Mouse (Mus musculus) urinary bladder, postnatal 36 days (tissue): ENCODE measurements at regions not wholly inside any gene's neighbourhood (a gene's known extent, or its start where the extent isn't known, plus 50 kb on each side); places are given as distances from the start of the nearest gene placed in this dataset.
A peak's percentile ranks its signal among the peaks of the same experiment; 100 is the strongest.

Experiments used
- DNase-seq, 2 experiments: peaks; one replicate each; pipeline ENCODE4 v3.0.0; 2022; ENCODE audit warnings: low spot score in 2 of 2, mixed read lengths in 1 of 2

DNA sequence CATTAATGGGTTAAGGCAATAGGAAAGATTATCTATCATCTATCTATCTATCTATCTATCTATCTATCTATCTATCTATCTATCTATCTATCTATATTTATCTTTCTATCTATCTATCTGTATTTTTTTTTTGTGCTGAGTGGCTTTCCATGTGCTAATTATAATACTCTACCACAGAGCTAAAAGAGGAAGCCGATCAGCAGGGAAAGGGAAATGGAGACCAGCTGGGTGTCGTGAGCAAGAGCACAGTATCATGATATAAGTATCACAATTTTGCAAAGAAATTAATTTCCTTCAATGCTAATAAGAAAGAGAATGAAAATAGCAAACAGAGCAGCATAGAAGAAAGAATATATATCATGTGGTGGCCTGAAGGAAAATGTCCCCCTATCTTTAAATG is 69.6 kb downstream of the Cldn1 start:
- no peak for DNase-seq

DNA sequence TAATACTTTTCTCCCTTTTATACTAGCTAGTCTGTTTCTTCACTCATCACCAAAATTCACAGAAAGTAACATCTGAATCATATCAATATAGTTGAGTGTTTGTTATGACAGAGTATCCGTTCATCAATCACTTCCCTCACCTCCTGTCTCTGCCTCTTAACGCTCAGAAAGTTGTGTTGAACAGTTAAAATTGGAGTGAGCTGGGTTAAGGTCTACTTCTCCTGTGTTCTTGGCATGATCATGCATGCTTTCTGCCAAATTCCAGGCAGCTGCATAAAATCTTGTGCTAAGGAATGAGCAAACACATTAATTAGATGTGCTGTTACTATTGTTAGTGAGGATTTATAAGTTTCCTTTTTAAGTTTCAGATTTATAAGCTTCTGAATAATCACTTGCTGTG is 79.9 kb downstream of the Cldn1 start:
- DNase-seq: no peak

DNA sequence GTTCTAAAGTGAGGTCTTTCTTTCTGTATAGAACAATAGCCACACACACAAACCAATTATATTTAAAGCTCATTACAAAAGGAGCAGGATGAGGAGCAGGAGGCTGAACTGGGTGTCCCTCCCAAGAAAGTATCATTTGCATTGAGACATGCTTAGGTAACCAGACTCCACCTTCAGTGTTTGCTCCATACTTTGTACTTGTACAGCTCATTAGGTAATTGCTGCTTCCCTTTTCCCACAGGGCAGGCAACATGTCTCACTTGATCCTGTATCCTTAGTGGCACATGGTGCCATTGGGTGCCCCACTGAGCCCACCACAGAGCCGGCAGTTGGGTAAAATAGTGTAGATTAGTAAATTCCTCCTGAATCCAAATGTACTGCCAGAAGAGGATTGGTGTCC is 86.0 kb downstream of the Cldn1 start:
- no peak for DNase-seq

DNA sequence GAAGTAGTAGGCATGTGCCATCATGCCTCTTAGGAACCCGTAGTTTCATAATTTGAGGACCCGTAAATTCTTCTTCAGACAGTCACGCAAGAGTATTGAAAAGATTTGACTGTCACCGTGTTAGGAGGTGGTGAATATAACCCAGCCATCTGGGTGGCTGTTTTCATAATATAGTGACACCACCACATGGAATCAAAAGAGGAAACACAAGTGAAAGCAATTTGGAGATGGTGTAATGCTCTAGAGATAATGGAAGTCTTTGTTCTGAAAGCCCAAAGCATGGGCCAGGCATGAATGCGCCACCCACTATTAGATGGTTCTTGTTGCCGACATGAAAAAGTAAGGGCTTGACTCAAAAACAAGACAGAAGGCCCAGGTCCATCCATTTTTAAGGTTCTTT is 86.9 kb downstream of the Cldn1 start:
- no peak for DNase-seq

DNA sequence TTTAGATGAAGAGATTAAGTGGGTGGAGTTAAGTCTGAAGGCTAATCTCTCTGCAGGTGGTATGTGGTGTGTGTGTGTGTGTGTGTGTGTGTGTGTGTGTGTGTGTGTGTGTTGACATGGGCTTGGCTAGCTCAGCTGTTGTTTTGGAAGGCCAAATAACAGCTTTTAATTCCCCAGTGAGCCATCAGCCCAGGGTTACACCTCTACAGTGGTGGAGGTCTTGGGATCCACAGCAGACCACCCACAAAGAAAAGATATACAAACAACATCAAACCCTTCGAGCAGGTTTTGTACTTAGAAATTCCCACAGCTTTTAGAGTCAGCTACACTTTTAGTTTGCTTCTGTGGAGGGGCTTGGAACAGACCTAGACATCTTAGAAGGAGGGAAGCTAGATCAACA is 89.2 kb downstream of the Cldn1 start:
- no peak for DNase-seq

DNA sequence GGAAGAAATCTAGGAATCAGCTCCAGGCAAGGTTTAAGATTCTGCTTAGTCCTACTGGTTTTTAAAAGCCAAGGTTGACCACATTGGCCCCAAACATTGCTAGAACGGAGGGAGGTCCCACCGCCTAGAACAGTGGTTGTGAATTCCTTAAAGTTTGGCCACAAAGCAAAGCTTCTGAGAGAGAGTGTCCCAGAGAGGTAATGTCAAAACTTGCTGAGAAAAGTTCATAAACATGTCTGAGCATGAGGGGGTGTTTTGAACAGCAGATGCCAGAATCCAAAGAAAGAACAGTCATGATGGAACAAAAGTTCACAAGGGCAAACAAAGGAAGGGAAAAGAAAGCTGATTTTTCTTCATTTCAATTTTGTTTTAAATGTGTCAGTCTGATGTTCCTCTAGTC is 90.1 kb downstream of the Cldn1 start:
- DNase-seq: no peak

DNA sequence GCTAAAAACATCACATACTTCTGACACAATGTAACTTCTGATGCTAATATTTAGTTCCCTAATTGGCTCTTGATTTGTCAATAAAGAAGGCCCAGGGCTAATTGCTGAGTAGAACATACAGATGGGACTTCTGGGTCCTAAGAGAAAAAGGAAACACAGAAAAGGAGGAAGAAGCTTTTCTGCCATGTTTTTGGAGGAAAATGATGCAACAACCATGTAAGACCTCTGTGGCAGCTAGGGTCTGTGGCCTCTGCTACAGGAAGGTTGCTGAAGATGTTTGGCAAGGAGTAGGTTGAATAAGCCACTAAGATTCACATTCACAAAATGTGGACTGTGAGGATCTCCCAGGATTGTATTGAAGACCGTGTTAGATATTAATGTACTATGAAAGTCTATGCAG is 94.9 kb downstream of the Cldn1 start:
- DNase-seq: no peak

DNA sequence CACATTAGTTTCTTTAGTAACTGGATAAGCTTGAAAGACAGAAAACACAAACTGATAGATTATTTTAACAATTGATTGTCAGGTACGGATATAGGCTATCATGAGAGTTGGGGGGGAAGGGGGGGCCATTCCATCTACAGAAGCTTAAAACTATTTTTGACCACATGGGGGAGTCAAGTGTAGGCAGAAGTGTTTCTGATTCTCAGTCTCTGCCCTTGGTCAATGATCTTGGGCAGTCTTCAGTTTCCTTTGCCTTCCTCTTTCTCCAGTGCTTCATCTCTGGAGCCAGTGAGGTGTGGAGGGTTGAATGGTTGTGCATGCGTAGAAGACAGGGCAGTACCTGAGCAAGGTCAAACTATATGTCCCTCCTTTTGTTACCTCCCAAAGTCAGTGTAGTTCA is 118.8 kb downstream of the Cldn1 start:
- no peak for DNase-seq

DNA sequence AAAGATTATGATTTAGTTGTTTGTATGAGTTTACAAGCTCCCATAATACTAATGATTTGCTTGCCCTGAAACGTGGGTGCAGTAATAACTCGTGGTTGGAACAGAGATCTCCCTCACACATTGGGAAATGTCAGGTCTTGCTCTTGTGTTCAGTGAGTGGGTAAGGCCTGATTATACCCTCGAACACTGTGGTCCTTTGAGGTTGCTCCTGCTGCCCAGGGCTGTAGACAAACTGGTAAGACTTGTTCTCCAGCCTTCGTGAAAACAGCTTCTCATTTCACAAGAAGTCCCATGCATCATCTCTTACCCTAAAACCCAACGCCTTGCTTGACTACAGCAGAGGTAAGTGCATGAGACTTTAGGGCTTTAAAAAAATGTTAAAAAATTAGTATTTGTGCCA is 119.9 kb downstream of the Cldn1 start:
- peak in 1 of 2 experiments; percentile 12 for DNase-seq

DNA sequence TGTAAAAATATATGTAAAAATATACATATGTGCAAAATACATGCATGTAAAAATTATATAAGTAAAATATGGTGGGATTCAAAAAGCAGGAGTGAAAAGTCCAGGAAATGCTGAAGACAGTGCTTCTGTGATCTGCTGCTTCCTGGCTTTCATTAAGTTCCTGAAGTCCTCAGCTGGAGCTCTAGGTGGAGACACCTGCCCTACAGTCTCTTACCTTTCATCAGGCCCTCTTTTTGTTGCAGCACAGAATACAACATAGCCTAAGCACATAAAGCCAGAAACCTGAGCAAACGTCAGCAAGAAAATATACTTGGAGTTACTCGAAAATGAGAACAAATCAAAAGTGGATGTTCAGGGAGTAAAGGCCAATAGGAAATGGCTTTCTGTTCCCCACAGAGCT is 120.6 kb downstream of the Cldn1 start:
- DNase-seq: no peak

DNA sequence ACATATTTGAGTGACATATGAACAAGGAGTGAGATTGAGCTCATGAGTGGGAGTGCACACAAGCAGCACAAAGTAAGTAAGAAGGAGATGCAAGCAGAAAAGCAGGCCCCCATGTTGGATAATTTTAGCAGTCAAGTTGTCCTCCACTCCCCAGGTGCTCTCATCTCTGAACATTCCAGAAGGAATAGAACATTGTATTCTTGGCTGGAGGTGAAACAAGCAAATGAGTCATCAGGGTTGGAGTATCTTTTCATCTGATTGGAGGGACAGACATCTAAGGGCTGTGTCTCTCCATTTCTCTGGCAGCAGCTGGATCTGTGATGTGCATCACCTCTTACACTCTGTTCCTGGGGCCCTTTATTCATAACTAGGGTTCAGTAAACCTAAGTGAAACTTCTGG is 122.7 kb downstream of the Cldn1 start:
- no peak for DNase-seq

DNA sequence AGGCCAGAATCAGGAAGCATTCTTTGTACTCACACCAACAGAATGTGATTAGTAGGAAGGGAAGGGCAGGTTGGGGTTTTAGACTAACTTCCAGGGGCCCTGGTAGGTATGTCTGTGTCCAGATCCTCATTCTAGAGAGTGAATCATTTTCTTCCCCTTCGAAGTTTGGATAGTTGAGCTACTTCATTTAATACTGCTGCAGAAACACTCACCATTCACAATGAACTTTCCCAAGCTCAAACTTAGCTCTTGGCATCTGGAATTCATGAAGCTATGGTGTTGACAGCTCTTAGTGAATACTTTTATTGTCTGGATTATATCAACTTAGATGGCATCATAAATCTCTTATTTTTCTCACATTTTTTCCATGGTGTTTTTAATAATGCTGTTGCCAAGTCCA is 123.7 kb downstream of the Cldn1 start:
- DNase-seq: no peak

DNA sequence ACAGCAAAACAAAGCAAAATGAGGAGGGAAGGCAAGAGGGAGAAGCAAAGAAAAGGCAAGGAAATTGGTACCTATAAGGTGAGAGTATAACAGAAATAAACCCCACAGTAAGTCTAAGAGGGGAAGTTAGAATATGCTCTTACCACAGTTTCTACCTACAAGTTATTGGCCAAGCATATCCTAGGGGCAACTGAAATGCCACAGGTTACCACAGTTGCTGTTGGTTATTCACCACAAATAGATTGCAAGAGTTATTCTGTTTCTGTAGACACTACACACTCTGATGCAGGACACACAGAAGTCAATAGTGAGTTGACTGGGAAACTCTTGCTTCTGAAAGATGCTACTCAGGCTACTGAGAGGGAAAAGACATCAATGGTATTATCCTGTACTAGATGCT is 129.7 kb upstream of the P3h2 start:
- no peak for DNase-seq

DNA sequence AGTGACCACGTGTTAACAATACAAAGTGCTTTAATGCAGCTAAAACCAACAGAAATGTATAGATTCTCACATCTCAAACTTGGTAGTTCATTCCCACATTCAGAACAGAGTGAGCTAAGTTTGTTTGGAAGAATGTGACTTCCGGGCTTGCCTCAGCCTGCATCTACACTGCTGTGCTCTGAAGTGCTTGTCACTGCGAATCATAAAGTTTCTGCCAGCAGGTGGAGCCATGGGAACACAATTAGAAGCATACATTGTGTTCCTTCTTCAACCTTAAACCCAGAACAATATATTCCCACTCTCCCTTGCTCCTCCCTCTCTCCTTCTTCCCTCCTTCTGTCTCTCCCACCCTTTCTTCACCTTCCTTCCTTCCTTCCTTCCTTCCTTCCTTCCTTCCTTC is 128.5 kb upstream of the P3h2 start:
- peak; percentile 77 to 85 for DNase-seq

DNA sequence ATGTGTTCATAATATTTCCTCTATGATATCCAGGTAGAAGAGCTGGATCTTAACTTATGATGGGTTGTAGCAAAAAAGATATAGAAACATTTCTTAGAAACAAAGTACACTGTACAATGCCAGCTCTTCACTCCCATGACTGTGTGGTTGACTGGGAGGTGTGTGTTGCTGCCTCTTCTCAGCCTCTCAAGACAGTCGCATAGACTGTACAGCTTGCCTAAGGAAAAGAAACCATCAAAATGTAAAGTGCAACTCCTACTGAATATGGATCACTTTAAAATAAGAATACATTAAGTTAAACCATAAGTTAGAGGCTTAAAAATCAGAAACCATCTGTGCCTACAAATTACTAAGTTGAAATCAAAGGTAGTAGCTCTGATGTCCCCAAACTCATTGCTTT is 125.5 kb upstream of the P3h2 start:
- no peak for DNase-seq

DNA sequence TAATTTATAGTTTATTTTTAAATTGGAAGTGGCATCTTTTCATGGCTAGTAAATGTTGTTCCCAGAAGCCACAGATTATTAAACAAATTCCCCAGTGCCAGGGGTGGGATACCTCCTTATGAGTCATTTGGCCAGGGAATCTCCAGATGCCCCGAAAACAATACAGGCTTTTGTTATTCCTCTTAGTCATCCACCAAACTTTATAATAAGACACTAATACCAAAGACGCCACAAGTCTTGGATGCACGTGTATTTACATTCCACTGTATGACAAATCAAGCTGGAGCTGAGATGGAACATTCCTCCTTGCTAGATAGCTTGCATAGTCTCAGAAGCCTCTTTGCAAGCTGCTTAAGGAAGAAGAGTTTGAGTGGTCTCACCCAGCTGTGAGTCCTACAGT is 105.8 kb upstream of the P3h2 start:
- DNase-seq: no peak

DNA sequence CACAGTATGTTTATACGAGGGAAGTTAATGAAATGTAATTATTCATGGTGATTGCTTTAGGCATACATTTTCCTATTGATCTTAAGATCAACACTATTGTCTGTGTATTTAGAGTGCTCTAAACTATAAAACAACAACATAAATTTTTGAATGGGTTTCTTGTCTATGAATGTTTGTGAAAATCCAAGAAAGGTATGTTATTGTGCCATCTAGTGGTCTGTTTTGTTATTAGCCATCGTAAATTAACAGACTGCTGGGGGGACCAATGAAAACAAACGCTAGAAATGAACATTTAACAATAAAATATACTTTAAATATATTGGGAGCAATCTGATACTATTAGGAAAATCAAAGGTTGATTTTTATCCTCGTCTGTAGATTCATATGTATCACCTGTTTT is 93.5 kb upstream of the P3h2 start:
- DNase-seq: no peak

DNA sequence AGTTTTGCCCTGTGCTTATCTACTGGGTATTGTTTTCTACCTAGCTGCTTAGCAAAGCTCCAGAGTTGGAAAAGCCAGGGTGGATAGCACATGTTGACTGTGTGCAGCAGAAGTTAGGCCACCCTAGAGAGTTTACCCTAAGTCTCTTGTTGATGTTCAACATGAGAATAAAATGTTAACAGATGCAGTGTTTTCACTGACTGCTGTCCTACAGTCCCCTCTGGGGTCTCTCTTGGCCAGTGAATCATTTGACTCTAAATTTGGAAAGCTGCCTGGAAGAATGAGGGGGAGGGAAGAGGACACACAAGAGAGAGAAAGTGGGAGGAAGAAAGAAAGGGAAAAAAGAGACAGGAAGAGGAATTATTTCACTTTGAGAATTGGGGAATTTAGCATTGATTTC is 90.8 kb upstream of the P3h2 start:
- DNase-seq: no peak

DNA sequence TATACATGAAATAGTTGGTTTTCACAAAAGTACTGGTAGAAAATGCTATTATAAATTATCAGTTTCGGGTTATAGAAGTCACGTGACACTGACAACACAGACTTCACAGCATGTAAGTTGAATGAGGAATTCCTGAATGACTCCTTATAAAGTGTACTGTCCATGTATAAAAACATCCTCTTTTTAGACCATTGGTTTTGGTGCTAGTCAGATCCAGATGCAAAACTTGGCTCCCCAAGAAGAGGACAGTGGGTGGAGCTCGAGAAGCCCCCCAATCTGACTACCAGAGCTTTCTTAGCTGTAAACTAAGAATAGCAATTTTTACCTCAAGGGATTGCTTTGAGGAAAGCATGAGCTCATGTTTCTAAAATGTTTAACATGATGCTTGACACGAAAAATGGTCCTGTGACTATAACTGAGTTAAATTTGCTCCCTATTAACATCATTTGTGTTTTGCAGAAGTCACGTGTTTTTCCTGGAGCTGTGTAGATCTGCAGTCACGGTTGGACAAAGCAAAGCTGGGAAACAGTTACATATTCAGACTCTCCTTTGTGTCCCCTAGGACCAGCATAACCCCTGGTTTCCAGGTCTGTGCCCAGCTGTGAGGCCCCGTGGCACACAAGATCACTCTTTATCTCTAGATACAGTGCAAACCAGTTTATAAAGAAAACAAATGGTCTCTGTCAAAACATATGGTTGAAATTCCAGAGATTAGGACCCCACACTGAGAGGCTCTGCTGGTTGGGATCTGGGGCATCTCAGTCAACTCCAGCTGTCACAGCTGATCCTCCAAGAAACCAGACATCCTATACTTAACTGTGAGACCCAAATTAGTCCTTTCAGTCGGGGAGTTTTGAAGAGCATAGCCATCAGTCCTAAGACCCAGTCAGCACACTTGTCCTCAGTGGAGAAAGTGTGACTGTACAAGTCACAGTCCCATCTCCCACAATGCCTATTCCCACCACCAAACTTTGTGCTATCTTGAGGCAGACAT is 80.0 kb upstream of the P3h2 start:
- DNase-seq: no peak

DNA sequence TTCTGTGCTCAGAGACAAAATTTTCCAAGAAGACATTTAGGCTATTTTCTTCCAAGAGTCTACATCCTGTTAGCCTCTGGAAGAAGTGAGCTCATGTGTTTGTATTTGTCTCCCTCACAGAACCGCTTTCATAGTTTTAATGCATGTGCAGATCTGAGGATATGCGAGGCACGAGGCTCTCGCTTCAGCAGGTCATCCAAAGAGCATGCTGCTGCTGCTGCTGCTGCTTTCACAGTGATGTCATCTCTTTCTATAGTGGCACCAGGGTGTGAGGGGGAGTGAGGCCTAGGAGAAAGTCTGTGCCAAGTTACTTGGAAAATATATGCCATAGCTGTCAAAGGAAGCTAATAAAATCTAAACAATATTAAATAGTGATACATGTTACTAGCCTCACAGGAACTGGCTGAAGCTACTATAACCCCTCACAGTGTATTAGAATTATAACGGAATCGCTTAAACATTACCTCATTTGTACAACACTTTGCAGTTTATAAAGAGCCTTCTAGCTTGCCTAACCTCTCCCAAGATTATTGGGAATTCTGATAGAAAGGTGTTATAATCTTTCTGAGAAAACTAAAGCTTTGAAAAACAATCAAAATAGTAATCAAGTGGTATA is 79.2 kb upstream of the P3h2 start:
- DNase-seq: no peak

DNA sequence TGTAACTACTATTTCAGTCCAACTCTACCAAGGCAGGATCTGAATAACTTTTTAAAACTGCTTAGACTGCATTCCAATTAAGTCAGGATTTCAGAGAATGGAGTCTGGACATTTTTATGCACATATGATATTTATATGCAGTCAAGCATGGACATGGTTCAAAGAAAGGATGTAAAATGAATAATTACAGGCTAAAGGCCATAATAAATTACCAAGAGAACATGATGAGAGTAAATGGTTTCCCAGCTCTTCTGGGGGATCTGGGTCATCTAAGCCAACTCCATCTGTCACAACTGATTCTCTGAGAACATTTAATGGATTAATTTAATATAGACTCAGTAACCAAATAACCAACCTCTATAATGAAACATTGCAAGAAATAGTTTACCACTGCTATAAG is 77.9 kb upstream of the P3h2 start:
- no peak for DNase-seq

DNA sequence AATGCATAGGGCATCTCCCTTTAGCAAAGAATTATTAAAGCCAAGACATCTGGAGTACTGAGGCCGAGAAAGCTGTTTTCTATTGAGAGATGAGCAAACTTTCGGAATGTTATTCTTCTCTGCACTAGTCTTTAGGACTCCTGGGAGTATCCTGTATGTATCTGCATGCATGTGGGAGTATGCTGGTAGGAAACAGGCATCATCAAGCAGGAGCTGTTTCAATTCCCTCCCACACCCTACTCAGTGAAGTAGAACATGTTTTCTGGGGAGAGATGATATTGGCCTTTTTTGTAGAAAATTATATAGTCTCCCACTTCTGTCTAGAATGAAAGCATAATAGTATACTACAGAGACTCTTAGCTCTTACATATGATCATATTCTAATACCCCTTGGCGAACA is 76.1 kb upstream of the P3h2 start:
- no peak for DNase-seq

DNA sequence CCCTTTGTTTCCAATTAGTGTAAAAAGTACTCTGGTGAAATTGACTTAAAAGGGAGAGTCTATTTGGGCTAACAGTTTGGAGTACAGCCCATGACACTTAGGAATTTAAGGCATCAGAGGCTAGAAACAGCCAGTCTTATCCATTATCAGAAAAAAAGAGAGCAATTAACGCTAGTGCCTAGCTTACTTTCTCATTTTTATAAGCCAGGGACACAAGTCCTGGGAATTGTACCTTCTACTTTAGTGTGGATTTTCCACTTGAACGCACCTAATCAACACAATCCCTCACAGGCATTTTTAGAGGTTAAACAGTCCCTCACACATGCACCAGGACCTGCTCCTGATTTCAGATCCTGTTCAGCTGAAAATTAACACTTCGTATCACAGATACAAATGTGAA is 65.9 kb upstream of the P3h2 start:
- no peak for DNase-seq
